Mouse (Mus musculus) heart, embryonic 11.5 days (tissue): ENCODE results near the gene Rbks. TPM values are rescaled to one million over a fixed set of nuclear protein-coding genes. Genes with fewer than 3 reads are reported as not detected.
A peak's percentile ranks its signal among the peaks of the same experiment; 100 is the strongest.
"Not testable (repeated sequence)": the region's sequence is repeated elsewhere in the genome, so short reads cannot be mapped to it uniquely, and the experiment has no call there.

Source experiments
- ATAC-seq: fragments of 200-750 bp; cut with Nextera tagmentation; replicated peaks from 2 replicates; pipeline ENCODE4 v1.8.0; 2017; ENCODE audit warnings: moderate library complexity; ENCODE audit not compliant: insufficient number of reproducible peaks, low FRiP score, low TSS enrichment
- H3K27ac ChIP-seq: fragments of 300-500 bp; sonication (generic); 2 replicates; pipeline ENCODE4 v1.5.1; 2014; ENCODE audit warnings: mild to moderate bottlenecking, low read depth, low read length
- H3K27me3 ChIP-seq: fragments of 300-500 bp; sonication (generic); 2 replicates; pipeline ENCODE4 v1.6.1; 2014; ENCODE audit warnings: mild to moderate bottlenecking, low read length, mixed read lengths; ENCODE audit not compliant: control insufficient read depth, insufficient read depth
- H3K36me3 ChIP-seq: fragments of 300-500 bp; sonication (generic); 2 replicates; pipeline ENCODE4 v1.6.1; 2014; ENCODE audit warnings: mild to moderate bottlenecking, low read length, moderate library complexity, mixed read lengths; ENCODE audit not compliant: control insufficient read depth, insufficient read depth
- H3K4me1 ChIP-seq: fragments of 300-500 bp; sonication (generic); 2 replicates; pipeline ENCODE4 v1.6.1; 2014; ENCODE audit warnings: low read length; ENCODE audit not compliant: control insufficient read depth, insufficient read depth
- H3K4me2 ChIP-seq: fragments of 300-500 bp; sonication (generic); 2 replicates; pipeline ENCODE4 v1.6.1; 2014; ENCODE audit warnings: mild to moderate bottlenecking, moderate library complexity
- H3K4me3 ChIP-seq: fragments of 300-500 bp; sonication (generic); 2 replicates; pipeline ENCODE4 v1.5.1; 2014; ENCODE audit warnings: low read depth, low read length
- H3K9ac ChIP-seq: fragments of 300-500 bp; sonication (generic); 2 replicates; pipeline ENCODE4 v1.6.1; 2014; ENCODE audit warnings: mild to moderate bottlenecking, low read depth, low read length, moderate library complexity
- H3K9me3 ChIP-seq: fragments of 300-500 bp; sonication (generic); replicated peaks from 2 replicates; pipeline ENCODE4 v1.6.1; 2016; ENCODE audit warnings: low read length; ENCODE audit not compliant: control insufficient read depth
- WGBS: fragments of 180-500 bp; shearing (Covaris S2); extraction: QIAGEN DNeasy Blood & Tissue Kit; methylation state at CpG from one replicate; pipeline ENCODE4 v1.1.7; 2014; ENCODE audit not compliant: insufficient replicate concordance; 5-methylcytosine and 5-hydroxymethylcytosine counted together
- polyA plus RNA-seq: library from polyadenylated mRNA; unstranded; fragments of >200 nt; fragmentation: Nextera tagmentation; extraction: Ambion mirVana; gene quantifications from 2 replicates; pipeline ENCODE4 v1.2.1, GENCODE M21; 2014

Rbks gene
- polyA plus RNA-seq, 1 experiment from 2014 or later = 7.7 TPM

DNA sequence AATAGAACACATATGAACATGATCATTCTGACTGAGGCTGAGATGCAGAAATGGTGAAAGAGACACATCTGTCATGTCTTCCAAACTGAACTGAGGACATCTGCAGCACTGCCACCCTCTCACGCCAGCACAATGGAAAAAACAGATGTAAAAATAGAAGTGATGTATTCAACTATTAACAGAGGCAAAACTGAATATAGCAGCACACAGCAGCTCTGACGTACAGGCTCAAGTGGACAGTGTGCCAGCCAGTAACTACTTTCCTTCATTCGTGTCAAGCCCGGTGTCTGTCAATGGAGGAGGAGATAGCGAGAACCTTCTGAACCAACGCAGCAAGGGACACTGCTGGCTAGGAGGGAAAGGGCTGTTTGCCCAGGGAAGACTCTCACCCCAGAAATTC is 52.6 kb downstream of the Rbks start:
- no peaks in the 10 kb centered on the region for H3K9me3 ChIP-seq
- no peak for ATAC-seq
- H3K4me2 ChIP-seq = no peak overlapping the region
- H3K4me3 ChIP-seq = no peak overlapping the region
- no peaks in the 10 kb centered on the region for H3K27me3 ChIP-seq
- WGBS = 59% methylated on average over 6 of the region's 6 CpGs
- H3K9ac ChIP-seq = 0 out of 2 replicates have a peak overlapping the region, but pooled peaks have one; percentile 4
- H3K36me3 ChIP-seq = no peaks in the 10 kb centered on the region
- peaks cover 9% of the 10 kb centered on the region; the same call in 1 of the 2 replicates for H3K4me1 ChIP-seq
- peak overlapping the region; percentile 18 for H3K27ac ChIP-seq

DNA sequence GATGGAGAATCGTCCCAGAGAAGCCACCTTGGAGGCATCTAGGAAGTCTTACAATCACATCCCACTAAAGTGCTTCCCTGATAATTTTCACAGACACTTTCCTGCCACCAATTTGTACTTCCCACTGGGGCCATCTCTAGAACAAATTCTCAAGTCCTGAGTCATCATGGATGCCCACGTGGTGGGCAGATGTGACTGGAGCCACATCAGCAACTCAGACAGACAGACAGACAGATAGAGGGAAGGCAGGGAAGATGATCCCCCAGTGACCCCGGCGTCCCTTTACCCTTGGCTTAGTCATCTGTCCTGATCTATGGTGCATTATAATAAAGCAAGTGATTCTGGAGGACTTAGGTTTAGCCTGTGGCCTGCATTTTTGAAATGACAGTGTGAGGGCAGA is 53.2 kb downstream of the Rbks start:
- H3K9ac ChIP-seq = 0 out of 2 replicates have a peak overlapping the region, but pooled peaks have one; percentile 4
- peaks cover 9% of the 10 kb centered on the region; the same call in 1 of the 2 replicates for H3K4me1 ChIP-seq
- no peak overlapping the region for H3K4me3 ChIP-seq
- no peaks in the 10 kb centered on the region for H3K36me3 ChIP-seq
- no peaks in the 10 kb centered on the region for H3K9me3 ChIP-seq
- whole genome bisulfite sequencing = 65% methylated on average over 4 of the region's 4 CpGs
- H3K27ac ChIP-seq = no peak overlapping the region; the same call in 1 of the 2 replicates
- ATAC-seq = no peak
- H3K4me2 ChIP-seq = no peak overlapping the region
- H3K27me3 ChIP-seq = no peaks in the 10 kb centered on the region

DNA sequence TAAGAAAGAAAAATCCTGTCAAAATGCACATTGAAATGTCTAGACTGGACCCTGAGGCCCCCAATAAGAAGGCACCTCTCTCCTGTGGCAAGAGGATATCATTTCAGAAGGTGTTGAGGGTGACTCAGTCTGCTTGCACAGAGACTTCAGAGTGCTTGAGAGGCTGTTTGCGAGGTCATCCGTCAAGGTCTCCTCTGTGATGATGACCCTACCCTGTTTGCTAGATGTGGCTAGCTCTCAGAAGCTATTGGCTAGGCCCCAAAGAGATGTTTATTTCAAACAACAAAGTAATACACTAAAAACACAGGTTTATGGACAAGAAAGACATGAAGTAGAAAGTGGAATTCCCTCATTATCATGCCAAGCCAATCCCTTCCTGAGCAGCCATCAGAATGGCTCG is 55.1 kb downstream of the Rbks start:
- 73% methylated on average over 3 of the region's 3 CpGs for WGBS
- no peak overlapping the region for H3K9ac ChIP-seq
- H3K27me3 ChIP-seq = no peaks in the 10 kb centered on the region
- ATAC-seq = no peak
- H3K9me3 ChIP-seq = no peaks in the 10 kb centered on the region
- H3K4me2 ChIP-seq = no peak overlapping the region
- peaks cover 9% of the 10 kb centered on the region; the same call in 1 of the 2 replicates for H3K4me1 ChIP-seq
- H3K36me3 ChIP-seq = no peaks in the 10 kb centered on the region
- H3K27ac ChIP-seq = no peak overlapping the region
- no peak overlapping the region for H3K4me3 ChIP-seq

DNA sequence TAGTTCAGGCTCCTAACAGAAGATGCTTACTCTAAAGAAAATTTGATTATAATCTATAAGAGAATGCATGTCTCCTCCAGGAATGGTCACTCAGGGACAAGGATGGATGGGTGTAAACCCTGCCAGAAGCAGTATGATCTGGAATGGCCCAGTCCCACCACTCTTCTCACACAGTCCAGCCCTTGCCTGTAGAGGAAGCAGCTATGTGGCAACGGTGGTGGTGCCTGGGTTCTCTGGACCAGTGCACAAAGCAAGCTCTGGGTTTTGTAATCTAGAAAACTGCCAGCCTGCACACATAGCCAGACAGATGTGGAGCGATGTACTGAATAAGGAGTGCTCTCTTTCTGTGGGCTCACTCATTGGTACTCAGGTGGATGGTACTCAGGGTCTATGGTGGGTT is 56.9 kb downstream of the Rbks start:
- no peak for ATAC-seq
- no peak overlapping the region for H3K4me3 ChIP-seq
- no peaks in the 10 kb centered on the region for H3K36me3 ChIP-seq
- whole genome bisulfite sequencing = 80% methylated on average over 2 of the region's 2 CpGs
- H3K27ac ChIP-seq = no peak overlapping the region
- H3K4me1 ChIP-seq = peaks cover 14% of the 10 kb centered on the region
- no peaks in the 10 kb centered on the region for H3K9me3 ChIP-seq
- H3K4me2 ChIP-seq = no peak overlapping the region
- H3K27me3 ChIP-seq = no peaks in the 10 kb centered on the region
- no peak overlapping the region for H3K9ac ChIP-seq

GRCm38 (mm10) chr5:31636636-31637253 is 60.7 kb downstream of the Rbks start:
- H3K27ac ChIP-seq = peak overlapping the region; percentile 29; the same call in 1 of the 2 replicates
- H3K4me3 ChIP-seq = no peak overlapping the region
- no peak overlapping the region for H3K4me2 ChIP-seq
- H3K4me1 ChIP-seq = peaks cover 9% of the 10 kb centered on the region; the same call in 1 of the 2 replicates
- peak overlapping the region; percentile 34; the same call in 1 of the 2 replicates for H3K9ac ChIP-seq
- H3K9me3 ChIP-seq = no peaks in the 10 kb centered on the region
- ATAC-seq = no peak
- WGBS = 49% methylated on average over 9 of the region's 9 CpGs
- H3K36me3 ChIP-seq = no peaks in the 10 kb centered on the region
- H3K27me3 ChIP-seq = no peaks in the 10 kb centered on the region

DNA sequence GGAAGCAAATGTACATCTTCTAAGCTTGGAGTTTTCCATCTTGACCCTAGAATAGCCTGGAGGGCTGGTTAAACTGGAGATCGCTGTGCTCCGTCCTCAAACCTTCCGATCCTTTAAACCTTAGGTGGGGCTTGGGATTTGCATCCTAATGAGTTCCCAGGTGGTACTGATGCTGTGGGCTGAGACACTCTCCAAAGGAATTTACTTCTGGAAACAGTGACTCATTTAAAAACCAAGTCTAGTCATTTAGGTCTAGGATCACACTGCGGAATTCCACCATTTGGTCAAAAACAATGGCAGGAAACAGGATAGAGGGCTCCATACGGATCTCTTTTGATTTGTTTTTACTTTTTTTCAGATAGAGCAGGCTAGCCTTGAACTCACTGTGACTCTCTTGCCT is 62.7 kb downstream of the Rbks start:
- peaks cover 20% of the 10 kb centered on the region for H3K4me1 ChIP-seq
- 58% methylated on average over 5 of the region's 5 CpGs for WGBS
- no peaks in the 10 kb centered on the region for H3K9me3 ChIP-seq
- ATAC-seq = no peak
- no peak overlapping the region for H3K4me2 ChIP-seq
- H3K27me3 ChIP-seq = no peaks in the 10 kb centered on the region
- H3K27ac ChIP-seq = no peak overlapping the region
- no peak overlapping the region for H3K4me3 ChIP-seq
- H3K36me3 ChIP-seq = no peaks in the 10 kb centered on the region
- H3K9ac ChIP-seq = no peak overlapping the region

- no peak overlapping the region for H3K9ac ChIP-seq
- H3K9me3 ChIP-seq = no peaks in the 10 kb centered on the region
- no peaks in the 10 kb centered on the region for H3K27me3 ChIP-seq
- H3K4me3 ChIP-seq = no peak overlapping the region
- 71% methylated on average over 4 of the region's 4 CpGs for WGBS
- no peak overlapping the region for H3K4me2 ChIP-seq
- H3K27ac ChIP-seq = no peak overlapping the region
- ATAC-seq = no peak
- no peaks in the 10 kb centered on the region for H3K36me3 ChIP-seq
- peaks cover 24% of the 10 kb centered on the region for H3K4me1 ChIP-seq
Observed at GRCm38 (mm10) chr5:31634161-31634560, 63.3 kb downstream of the Rbks start.

GRCm38 (mm10) chr5:31631169-31631568 is 66.3 kb downstream of the Rbks start:
- H3K36me3 ChIP-seq, ATAC-seq, H3K9me3 ChIP-seq, H3K9ac ChIP-seq, H3K4me2 ChIP-seq, H3K27me3 ChIP-seq, H3K27ac ChIP-seq, H3K4me3 ChIP-seq: not testable (repeated sequence)
- H3K4me1 ChIP-seq = peaks cover 31% of the 10 kb centered on the region
- WGBS = 96% methylated on average over 4 of the region's 4 CpGs

GRCm38 (mm10) chr5:31630064-31630463 is 67.4 kb downstream of the Rbks start:
- WGBS = 19% methylated on average over 5 of the region's 5 CpGs
- H3K4me3 ChIP-seq = no peak overlapping the region
- no peaks in the 10 kb centered on the region for H3K27me3 ChIP-seq
- peak overlapping the region; percentile 82 for H3K27ac ChIP-seq
- H3K4me1 ChIP-seq = peaks cover 29% of the 10 kb centered on the region
- H3K9me3 ChIP-seq = no peaks in the 10 kb centered on the region
- ATAC-seq = peak; percentile 58
- no peaks in the 10 kb centered on the region; the same call in 1 of the 2 replicates for H3K36me3 ChIP-seq
- H3K4me2 ChIP-seq = peak overlapping the region; percentile 14; the same call in 1 of the 2 replicates
- 0 out of 2 replicates have a peak overlapping the region, but pooled peaks have one; percentile 6 for H3K9ac ChIP-seq
